Mouse (Mus musculus): Measurements from ENCODE around the gene Pcdh15.

- no peak for TF ChIP-seq TCF12 (IDR thresholded peaks at IDR 0.05; ENCODE audit: low read depth, low read length)
- TF ChIP-seq CTCF (IDR thresholded peaks at IDR 0.05 in 2 of 3, conservative IDR thresholded peaks at IDR 0.05 in 1 of 3; ENCODE audit: control insufficient read depth in 1 of 3, insufficient read depth in 1 of 3, low read depth in 2 of 3, low read length in 3 of 3, poor library complexity in 1 of 3, severe bottlenecking in 1 of 3), result peak in 1 of 3 experiments; percentile 44; a peak in 2 of 6 replicates
- TF ChIP-seq USF1 (IDR thresholded peaks at IDR 0.05; ENCODE audit: low read depth, low read length), result no peak
- no peak for TF ChIP-seq POLR2A (IDR thresholded peaks at IDR 0.05; ENCODE audit: control insufficient read depth in 1 of 2, insufficient read depth in 1 of 2, low read depth in 1 of 2, low read length in 2 of 2, poor library complexity in 1 of 2)
- TF ChIP-seq TAL1 (IDR thresholded peaks at IDR 0.05; ENCODE audit: low read length), result no peak
- TF ChIP-seq GATA1 (IDR thresholded peaks at IDR 0.05; ENCODE audit: low read depth, low read length), result no peak
- TF ChIP-seq NELFE (IDR thresholded peaks at IDR 0.05; ENCODE audit: low read depth, low read length), result no peak
- TF ChIP-seq HCFC1 (IDR thresholded peaks at IDR 0.05; ENCODE audit: low read depth, low read length), result no peak
- TF ChIP-seq E2F4 (IDR thresholded peaks at IDR 0.05; ENCODE audit: borderline replicate concordance, low read depth, low read length), result no peak
- no peak for TF ChIP-seq EP300 (IDR thresholded peaks at IDR 0.05; ENCODE audit: low read depth in 1 of 2, low read length in 2 of 2)
- TF ChIP-seq CHD1 (IDR thresholded peaks at IDR 0.05; ENCODE audit: low read depth, low read length), result no peak
- no peak for TF ChIP-seq UBTF (IDR thresholded peaks at IDR 0.05; ENCODE audit: borderline replicate concordance, insufficient read depth, low read depth, low read length)
Observed at GRCm38 (mm10) chr10:74203650-74204049, 1104.5 kb downstream of the Pcdh15 start.

Measured in MEL (cell line).